Mouse (Mus musculus) kidney, postnatal 10 days (tissue): ENCODE data around the gene Snta1.
A peak's percentile ranks its signal among the peaks of the same experiment; 100 is the strongest.

ENCODE experiments used
- DNase-seq: peaks from one replicate; pipeline ENCODE4 v3.0.0; 2021; ENCODE audit warnings: mixed read lengths

The Snta1 gene

DNA sequence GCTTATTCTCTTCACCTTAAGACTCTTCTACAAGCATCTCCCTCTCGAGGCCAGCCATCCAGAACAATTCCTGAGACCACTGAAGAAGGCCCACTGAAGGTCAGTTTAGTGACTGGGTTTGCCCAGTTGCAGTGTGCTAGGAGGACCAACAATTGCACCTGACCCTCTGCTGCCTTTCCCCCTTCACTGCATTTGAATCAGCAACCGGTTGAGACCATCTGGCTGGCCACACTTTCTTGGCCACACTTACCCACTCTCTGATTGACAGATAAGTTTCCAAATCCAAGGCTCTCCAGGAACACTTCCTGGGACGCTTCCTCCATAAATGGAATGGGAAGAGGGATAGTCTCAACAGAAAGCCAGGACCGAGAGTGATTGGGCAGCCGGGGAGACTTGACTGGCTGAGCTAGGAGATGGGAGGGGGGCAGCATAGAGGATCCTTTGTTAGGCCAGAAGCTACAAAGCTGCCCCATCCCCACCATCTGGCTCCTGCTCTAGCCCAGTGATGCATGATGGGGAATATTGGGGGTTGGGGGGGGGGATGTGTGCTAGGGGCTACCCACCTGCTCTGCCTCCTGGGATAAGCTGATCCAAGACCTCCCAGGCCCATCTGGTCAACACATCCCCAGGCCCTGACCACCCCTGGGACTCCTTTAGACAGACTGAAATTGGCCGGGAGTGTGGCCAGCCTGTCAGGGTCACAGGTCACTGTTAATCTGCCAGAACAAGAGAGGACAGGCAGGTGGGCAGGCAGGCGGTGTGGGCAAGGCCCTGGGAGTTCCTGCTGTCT lies 13.2 kb upstream of the Snta1 start:
- no peak for DNase-seq

DNA sequence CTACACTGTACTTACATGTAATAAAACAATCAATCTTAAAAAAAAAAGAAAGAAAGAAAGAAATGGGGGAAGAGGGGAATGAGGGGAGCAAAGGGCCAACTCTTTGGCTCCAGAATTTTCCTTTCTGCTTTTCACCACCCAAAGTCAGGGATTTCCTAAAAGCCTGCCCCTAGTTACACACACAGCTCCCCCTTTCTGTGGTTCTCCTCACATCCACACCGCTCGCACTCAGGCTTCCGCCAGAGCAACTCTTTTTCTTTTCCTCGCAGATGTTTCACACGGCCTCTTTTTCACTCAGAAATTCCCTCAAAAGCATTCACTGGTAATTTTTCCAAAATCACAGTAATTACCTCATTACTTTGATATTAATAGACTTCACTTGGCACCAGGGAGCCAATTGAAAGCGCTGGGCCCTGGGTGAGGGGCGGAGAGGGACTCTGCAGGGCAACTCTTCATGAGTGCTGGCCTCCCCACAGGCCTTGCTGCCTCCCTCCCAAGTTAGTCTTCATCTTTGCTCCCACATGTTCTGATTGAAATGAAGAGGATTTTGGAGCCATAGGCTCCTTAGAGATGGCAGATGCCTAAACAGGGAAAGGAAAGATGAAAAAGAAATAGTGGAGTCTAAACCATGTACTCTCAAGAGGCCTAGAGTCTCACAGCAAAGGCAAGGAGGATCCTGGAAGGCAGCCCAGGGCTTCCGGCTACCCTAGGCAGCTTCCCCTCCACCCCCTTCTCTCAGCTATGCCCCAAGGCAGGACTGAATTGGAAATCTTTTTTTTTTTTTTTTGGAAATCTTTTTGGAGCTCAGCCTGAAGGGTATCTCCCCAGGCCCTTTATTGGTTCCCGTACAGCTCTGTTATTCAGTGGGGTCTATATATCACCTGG lies 12.0 kb upstream of the Snta1 start:
- no peak for DNase-seq

- DNase-seq = no peak
These were observed 10.1 kb upstream of the Snta1 start for GRCm38 (mm10) chr2:154418001-154418400.

DNA sequence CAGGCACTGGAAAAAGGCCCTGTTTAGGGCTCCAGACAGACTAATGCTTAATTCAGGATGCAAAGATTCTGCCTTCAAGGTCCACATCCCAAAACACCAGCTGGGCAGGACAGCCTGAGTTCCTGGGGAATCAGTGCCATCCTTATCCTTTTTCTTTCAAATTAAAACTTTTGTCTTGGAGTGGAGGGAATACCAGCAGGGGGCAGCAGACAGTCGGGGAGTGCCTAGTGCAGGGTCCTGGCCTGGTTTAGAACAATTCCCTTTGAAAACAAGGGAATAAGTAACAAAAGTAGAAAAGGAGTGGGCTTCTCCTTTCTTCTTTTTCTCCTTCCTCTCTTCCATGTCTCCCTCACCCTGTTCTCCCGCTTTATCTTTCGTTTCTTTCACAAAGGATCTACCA lies 9.2 kb upstream of the Snta1 start:
- peak; percentile 91 for DNase-seq

- DNase-seq = peak; percentile 51
These were observed 4.2 kb upstream of the Snta1 start for GRCm38 (mm10) chr2:154412018-154412666.

- DNase-seq = no peak
These were observed 2.5 kb upstream of the Snta1 start for GRCm38 (mm10) chr2:154410355-154410754.

- DNase-seq = peak; percentile 31
These were observed 746 bp downstream of the Snta1 start for GRCm38 (mm10) chr2:154407063-154407642.

DNA sequence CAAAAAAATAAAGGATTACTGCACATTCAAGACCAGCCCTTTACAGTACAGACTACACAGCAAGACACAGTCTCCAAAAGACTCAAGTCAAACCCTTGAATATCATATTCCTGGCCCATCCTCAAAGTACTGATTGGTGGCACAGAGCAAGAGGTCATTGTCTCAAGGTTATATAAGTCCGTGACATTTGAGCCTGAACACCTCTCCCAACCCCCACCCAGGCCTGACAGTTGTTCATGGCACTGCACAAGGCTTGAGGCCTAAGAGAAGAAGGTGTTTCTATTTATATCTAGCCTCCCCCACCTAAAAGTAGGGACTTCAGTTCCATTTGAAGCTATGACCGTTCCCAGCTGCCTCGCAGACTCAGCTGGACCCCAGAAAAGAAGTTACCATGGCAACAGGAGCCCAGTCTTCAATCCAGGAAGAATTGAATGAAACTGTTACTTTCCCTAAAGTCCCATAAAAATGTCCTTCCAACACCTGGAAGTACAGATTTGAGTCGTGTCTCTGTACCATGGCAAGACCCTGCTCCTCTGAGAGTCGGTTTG lies 2.4 kb downstream of the Snta1 start:
- DNase-seq = no peak

DNA sequence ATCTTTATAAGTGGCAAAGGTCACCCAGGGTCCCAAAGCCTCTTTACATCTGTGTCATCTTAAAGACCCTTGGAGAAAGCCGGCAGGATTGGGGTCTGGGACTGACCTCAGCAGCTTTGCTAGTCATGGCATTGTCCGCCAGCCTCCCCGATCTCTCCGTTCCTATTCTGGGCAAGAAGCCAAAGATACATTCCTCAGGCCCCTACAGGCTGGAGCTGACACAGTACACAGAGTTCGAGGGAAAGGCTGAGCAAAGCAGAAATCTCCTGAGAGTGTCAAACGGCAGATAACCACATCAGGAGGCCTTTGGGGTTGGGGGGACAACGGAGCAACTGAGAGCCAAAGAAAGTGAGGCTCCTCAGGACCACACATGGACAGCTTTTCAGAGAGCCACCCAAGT lies 5.1 kb downstream of the Snta1 start:
- peak; percentile 76 for DNase-seq

DNA sequence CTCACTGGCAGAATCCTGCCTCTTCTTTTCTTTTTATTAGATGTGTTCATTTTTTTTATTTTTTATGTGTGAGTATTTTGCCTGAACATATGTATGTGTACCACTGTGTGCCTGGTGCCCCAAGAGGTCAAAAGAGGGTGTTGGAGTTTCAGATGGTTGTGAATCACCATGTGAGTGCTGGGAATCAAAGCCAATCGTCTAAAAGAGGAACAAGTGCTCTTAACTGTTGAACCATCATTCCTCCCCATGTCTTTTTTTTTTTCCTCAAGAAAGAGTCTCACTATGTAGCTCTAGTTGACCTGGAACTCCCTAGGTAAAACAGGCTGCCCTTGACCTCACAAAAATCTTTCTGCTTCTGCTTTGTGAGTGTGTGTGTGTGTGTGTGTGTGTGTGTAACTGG lies 5.9 kb downstream of the Snta1 start:
- DNase-seq = no peak

- no peak for DNase-seq
These were observed 8.6 kb downstream of the Snta1 start for GRCm38 (mm10) chr2:154399325-154399724.

- no peak for DNase-seq
These were observed 9.6 kb downstream of the Snta1 start for GRCm38 (mm10) chr2:154398267-154398666.

DNA sequence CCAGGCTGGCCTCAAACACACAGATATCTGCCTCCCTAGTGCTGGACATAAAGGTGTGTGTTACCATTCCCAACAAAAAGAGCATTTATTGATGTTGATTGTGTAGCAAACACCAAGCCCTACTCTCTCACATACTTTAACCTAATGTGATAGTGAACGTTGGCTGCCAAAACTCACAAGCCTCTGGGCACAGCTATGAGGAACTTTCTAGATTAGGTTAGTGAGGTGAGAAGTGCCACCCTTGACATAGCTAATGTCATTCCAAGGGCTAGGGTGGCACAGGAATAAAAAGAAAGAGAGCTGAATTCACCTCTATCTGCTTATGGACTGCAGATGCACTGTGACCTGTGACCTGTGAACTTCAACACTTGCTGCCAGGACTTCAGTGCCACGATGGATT lies 11.4 kb downstream of the Snta1 start:
- DNase-seq = no peak

GRCm38 (mm10) chr2:154394602-154395001 lies 13.3 kb downstream of the Snta1 start:
- no peak for DNase-seq

DNA sequence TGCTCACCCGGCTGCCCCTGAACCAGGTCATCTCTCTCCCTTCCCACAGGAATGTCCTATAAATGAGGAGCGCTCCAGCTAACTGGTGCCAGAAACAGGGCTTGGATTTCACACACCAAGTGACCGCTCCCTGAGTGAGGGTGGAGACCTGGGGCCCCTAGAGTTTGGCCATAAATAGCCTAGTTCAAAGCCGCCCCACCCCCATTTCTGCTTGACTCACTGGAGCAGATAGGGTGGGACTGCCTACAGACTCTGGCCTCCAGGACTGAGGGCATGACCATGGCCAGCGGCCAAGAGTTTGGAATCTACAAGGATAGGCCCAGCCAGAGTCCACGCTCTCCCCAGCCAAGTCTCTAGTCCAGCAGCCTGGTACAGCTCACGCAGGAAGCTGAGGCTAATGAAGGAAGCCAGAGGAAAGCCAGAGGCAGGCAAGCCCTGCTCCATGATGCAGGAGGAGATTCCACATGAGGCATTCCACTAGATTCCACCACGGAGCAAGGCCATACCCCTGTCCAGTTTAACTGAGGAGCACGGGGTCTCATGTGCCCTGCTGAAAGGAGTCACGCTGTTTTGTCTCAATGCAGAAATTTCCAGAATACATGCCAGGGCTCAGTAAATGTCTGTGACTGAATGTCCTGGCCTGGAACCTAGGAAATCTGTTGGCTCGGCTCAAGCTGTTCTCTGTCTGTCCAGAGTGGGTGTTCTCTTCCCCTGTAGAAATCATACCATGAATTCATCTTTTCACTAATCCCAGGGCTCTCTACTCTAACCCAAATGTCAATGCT lies 17.5 kb downstream of the Snta1 start:
- DNase-seq = peak; percentile 95

GRCm38 (mm10) chr2:154379103-154379502 lies 28.8 kb downstream of the Snta1 start:
- DNase-seq = no peak

GRCm38 (mm10) chr2:154374807-154375601 lies 32.9 kb downstream of the Snta1 start:
- no peak for DNase-seq

DNA sequence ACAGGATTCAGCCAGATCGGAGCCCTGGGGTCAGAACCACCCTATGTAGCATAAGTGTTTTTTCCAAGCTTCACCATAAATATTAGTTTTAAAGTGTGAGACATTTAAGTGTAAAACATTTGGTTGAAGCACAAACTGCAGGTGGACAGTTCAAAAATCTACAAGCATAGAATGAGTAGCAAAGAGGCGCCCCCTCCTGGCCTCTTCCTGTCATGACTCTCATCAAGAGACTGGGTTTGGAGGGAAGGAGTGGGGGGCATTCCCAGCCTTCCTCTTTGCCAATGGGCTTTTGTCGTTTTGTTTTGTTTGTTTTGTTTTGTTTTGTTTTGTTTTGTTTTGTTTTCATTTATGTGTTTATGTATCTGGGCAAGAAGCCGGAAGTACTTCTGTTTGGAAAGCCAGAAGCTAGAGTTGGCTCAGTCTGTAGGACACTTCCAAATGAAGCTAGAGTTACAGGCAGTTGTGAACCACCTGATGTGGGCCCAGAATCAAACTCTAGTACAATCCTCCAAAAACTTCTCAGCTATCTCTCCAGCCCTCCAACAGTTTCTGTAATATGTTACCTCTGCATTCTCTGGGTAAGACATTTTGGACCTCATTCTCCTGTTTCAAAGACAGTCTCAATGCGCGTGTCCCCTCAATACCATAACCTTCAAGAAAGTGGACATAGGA lies 33.8 kb downstream of the Snta1 start:
- peak; percentile 80 for DNase-seq

DNA sequence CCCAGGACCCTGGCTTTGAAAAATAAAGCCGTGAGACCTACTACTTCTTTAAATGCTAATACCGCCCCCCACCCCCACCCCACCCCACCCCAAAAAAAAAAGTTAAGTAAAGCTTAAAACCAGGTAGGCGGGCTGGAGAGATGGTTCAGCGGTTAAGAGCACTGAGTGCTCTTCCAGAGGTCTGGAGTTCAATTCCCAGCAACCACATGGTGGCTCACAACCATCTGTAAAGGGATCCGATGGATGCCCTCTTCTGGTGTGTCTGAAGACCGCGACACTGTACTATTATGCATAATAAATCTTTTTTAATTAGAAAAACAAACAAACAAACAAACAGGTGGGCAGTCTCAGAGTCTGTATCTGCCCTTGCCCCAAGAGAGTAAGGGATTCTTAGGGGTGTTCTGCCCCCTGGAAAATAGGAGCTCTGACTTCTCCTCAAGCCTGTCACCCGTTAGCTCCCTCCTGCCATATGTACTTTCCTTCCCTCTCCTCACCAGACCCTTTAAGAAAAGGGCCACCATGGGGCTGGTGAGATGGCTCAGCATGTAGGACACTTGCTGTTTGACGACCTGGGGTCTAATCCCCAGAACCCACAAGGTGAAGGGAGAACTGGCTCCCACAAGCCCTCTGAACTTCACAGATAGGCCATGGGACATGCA lies 34.9 kb downstream of the Snta1 start, which contains the start of gene Cdk5rap1:
Gene Cdk5rap1, minus strand, starts transcription at position 169 of the 659 bp plus-strand sequence.
- no peak for DNase-seq
